Mouse (Mus musculus) adrenal gland, postnatal 0 days (tissue): Measurements from ENCODE around the gene Igbp1. TPM values are rescaled to one million over a fixed set of nuclear protein-coding genes. Genes with fewer than 3 reads are reported as not detected.

Source experiments
- polyA plus RNA-seq: library from polyadenylated mRNA; unstranded; fragments of >200 nt; fragmentation: Nextera tagmentation; extraction: Ambion mirVana; gene quantifications from 2 replicates; pipeline ENCODE4 v1.2.1, GENCODE M21; 2015

The Igbp1 gene
- 44.5 and 45.5 TPM in 2 replicates for polyA plus RNA-seq

DNA sequence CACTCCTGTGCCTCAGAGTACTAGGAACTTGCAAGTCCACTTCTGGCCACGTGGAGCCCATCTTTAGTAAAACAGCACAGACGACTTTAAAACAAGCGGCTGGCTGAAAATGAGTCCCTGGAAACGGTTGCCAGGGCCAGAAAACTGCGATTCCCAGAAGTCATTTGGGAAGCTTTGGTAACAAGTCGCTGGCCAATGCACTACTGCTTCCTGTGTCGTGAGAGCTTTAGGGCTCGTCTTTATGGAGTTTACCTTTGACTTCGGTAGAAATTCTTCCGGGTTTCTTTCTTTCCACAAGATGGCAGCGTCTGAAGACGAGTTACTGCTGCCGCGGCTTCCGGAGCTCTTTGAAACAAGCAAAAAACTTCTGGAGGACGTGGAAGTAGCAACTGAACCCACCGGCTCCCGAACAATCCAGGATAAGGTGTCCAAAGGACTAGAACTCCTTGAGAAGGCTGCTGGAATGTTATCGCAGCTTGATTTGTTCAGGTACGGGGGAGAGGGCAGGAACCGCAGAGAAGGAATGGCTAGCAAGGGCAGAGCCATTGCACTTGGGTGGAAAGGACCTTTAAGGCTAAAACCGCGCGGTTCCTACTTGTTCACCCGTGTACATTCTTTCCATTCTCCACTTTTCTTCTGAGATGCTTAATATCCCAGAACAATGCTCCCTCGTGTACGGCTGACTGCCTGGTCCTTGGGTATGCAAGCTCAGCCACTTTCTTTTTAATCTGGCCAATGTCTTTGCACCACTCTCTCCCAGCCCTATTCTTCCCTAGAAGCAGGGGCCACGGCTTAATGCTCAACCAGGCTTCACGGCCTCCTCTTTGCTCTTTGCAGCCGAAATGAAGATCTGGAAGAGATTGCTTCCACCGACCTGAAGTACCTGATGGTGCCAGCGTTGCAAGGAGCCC is at the start of gene Igbp1:
Igbp1 (plus strand) TSS at position 224 of the 911 bp plus-strand sequence.

DNA sequence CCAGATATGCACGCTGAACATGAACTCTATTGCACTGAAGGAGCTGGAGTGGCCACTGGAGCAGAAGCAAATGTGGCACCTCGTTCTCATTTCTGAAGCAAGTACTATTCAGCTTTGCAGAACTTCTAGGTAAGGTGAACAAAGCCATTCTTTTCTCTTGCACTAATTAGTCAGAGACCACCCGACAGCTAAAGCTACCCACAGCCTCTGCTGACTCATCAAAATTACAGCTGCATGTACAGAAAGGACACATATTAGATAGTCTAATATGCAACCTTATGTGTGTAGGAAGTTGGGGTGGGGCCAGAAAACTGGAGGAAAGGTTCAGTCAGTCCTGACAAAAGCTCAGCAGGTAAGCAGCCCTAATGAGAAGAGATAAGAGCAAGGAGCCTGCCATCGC is 30.4 kb downstream of the Igbp1 start, which contains the start of gene Dgat2l6:
Dgat2l6 (plus strand) TSS at position 368 of the 400 bp plus-strand sequence.

Other genes starting within 250 kb of the Igbp1 start
- gene Otud6a, start 65.3 kb upstream of the Igbp1 start, polyA plus RNA-seq: not detected in 2 replicates
- gene Awat2, start 51.6 kb upstream of the Igbp1 start, polyA plus RNA-seq: 0.61 and 0.82 TPM in 2 replicates
- gene Dgat2l6, start 30.5 kb downstream of the Igbp1 start, polyA plus RNA-seq: not detected in 2 replicates
- not detected in 2 replicates for gene Awat1, start 78.0 kb downstream of the Igbp1 start, polyA plus RNA-seq
- gene P2ry4, start 100.6 kb downstream of the Igbp1 start, polyA plus RNA-seq: 0.05 and 0.06 TPM in 2 replicates
- not detected in 2 replicates for gene Arr3, start 111.2 kb downstream of the Igbp1 start, polyA plus RNA-seq
- gene Kif4, start 131.4 kb downstream of the Igbp1 start, polyA plus RNA-seq: 3.7 and 5.4 TPM in 2 replicates
- gene Pdzd11, start 132.3 kb downstream of the Igbp1 start, polyA plus RNA-seq: 85.4 and 100 TPM in 2 replicates
- 2.6 and 3.7 TPM in 2 replicates for gene Gdpd2, start 235.6 kb downstream of the Igbp1 start, polyA plus RNA-seq